Mouse (Mus musculus): ENCODE measurements at regions not wholly inside any gene's neighbourhood (a gene's known extent, or its start where the extent isn't known, plus 50 kb on each side); places are given as distances from the start of the nearest gene placed in this dataset.

GRCm38 (mm10) chr14:76887201-76887600 is 149.4 kb upstream of the Ccdc122 start:
- no peak overlapping the region for H3K4me2 ChIP-seq (ENCODE audit: low read depth, low read length)
- H3K4me1 ChIP-seq (ENCODE audit: control insufficient read depth, insufficient read depth) = peaks cover 16% of the 10 kb centered on the region; the same call in 1 of the 2 replicates
- no peaks in the 10 kb centered on the region for H3K27me3 ChIP-seq (ENCODE audit: control insufficient read depth, insufficient read depth, low read length)
- H3K9me3 ChIP-seq (replicated peaks; ENCODE audit: control insufficient read depth, low read length) = no peaks in the 10 kb centered on the region
- H3K9ac ChIP-seq (replicated peaks; ENCODE audit: low read depth, low read length) = no peak overlapping the region
- WGBS = 37% methylated on average over 3 of the region's 3 CpGs
- no peak overlapping the region for H3K4me3 ChIP-seq (ENCODE audit: low read depth, low read length)
- no peak overlapping the region for H3K27ac ChIP-seq (ENCODE audit: low read depth)
- ATAC-seq (ENCODE audit: insufficient read depth, low read depth) (no peak), DNase-seq (ENCODE audit: low spot score) (no peak)
- H3K36me3 ChIP-seq (replicated peaks; ENCODE audit: control insufficient read depth, insufficient read depth, low read length) = no peaks in the 10 kb centered on the region
- TF ChIP-seq EP300 (IDR thresholded peaks at IDR 0.05; ENCODE audit: low read depth) = no peak

GRCm38 (mm10) chr14:76883231-76883651 is 153.3 kb upstream of the Ccdc122 start:
- DNase-seq (ENCODE audit: low spot score) (peak; percentile 13), ATAC-seq (ENCODE audit: insufficient read depth, low read depth) (peak; percentile 66)
- peaks cover 18% of the 10 kb centered on the region; the same call in 1 of the 2 replicates for H3K4me1 ChIP-seq (ENCODE audit: control insufficient read depth, insufficient read depth)
- no peaks in the 10 kb centered on the region for H3K9me3 ChIP-seq (replicated peaks; ENCODE audit: control insufficient read depth, low read length)
- 41% methylated on average over 3 of the region's 3 CpGs for WGBS
- H3K4me3 ChIP-seq (ENCODE audit: low read depth, low read length) = no peak overlapping the region
- H3K4me2 ChIP-seq (ENCODE audit: low read depth, low read length) = no peak overlapping the region
- no peaks in the 10 kb centered on the region for H3K36me3 ChIP-seq (replicated peaks; ENCODE audit: control insufficient read depth, insufficient read depth, low read length)
- peak overlapping the region; percentile 57; the same call in 1 of the 2 replicates for H3K27ac ChIP-seq (ENCODE audit: low read depth)
- no peak for TF ChIP-seq EP300 (IDR thresholded peaks at IDR 0.05; ENCODE audit: low read depth)
- TF ChIP-seq CTCF (IDR thresholded peaks at IDR 0.05; ENCODE audit: low read depth) = no peak
- no peak overlapping the region for H3K9ac ChIP-seq (replicated peaks; ENCODE audit: low read depth, low read length)
- no peaks in the 10 kb centered on the region for H3K27me3 ChIP-seq (ENCODE audit: control insufficient read depth, insufficient read depth, low read length)

GRCm38 (mm10) chr14:76882711-76883171 is 153.8 kb upstream of the Ccdc122 start:
- no peak overlapping the region for H3K9ac ChIP-seq (replicated peaks; ENCODE audit: low read depth, low read length)
- DNase-seq (ENCODE audit: low spot score) = peak; percentile 43
- H3K4me1 ChIP-seq (ENCODE audit: control insufficient read depth, insufficient read depth) = peaks cover 18% of the 10 kb centered on the region; the same call in 1 of the 2 replicates
- H3K4me2 ChIP-seq (ENCODE audit: low read depth, low read length) = no peak overlapping the region
- no peaks in the 10 kb centered on the region for H3K36me3 ChIP-seq (replicated peaks; ENCODE audit: control insufficient read depth, insufficient read depth, low read length)
- peak overlapping the region; percentile 57 for H3K27ac ChIP-seq (ENCODE audit: low read depth)
- H3K27me3 ChIP-seq (ENCODE audit: control insufficient read depth, insufficient read depth, low read length) = no peaks in the 10 kb centered on the region
- H3K9me3 ChIP-seq (replicated peaks; ENCODE audit: control insufficient read depth, low read length) = no peaks in the 10 kb centered on the region
- 11% methylated on average over 5 of the region's 5 CpGs for WGBS
- TF ChIP-seq EP300 (IDR thresholded peaks at IDR 0.05; ENCODE audit: low read depth) = no peak
- ATAC-seq (ENCODE audit: insufficient read depth, low read depth) = peak; percentile 79; the same call in 1 of the 2 replicates
- H3K4me3 ChIP-seq (ENCODE audit: low read depth, low read length) = no peak overlapping the region

GRCm38 (mm10) chr14:76880851-76881250 is 155.7 kb upstream of the Ccdc122 start:
- 82% methylated on average over 3 of the region's 3 CpGs for WGBS
- no peak for ATAC-seq (ENCODE audit: insufficient read depth, low read depth)
- no peaks in the 10 kb centered on the region for H3K27me3 ChIP-seq (ENCODE audit: control insufficient read depth, insufficient read depth, low read length)
- peaks cover 27% of the 10 kb centered on the region; the same call in 1 of the 2 replicates for H3K4me1 ChIP-seq (ENCODE audit: control insufficient read depth, insufficient read depth)
- no peak overlapping the region for H3K27ac ChIP-seq (ENCODE audit: low read depth)
- no peak overlapping the region for H3K4me3 ChIP-seq (ENCODE audit: low read depth, low read length)
- no peaks in the 10 kb centered on the region for H3K9me3 ChIP-seq (replicated peaks; ENCODE audit: control insufficient read depth, low read length)
- no peaks in the 10 kb centered on the region for H3K36me3 ChIP-seq (replicated peaks; ENCODE audit: control insufficient read depth, insufficient read depth, low read length)
- no peak overlapping the region for H3K4me2 ChIP-seq (ENCODE audit: low read depth, low read length)
- no peak overlapping the region for H3K9ac ChIP-seq (replicated peaks; ENCODE audit: low read depth, low read length)
- TF ChIP-seq CTCF (IDR thresholded peaks at IDR 0.05; ENCODE audit: low read depth) = no peak
- TF ChIP-seq EP300 (IDR thresholded peaks at IDR 0.05; ENCODE audit: low read depth) = no peak
- no peak for DNase-seq (ENCODE audit: low spot score)

GRCm38 (mm10) chr14:76877306-76877705 is 159.3 kb upstream of the Ccdc122 start:
- Histone ChIP-seq H3K9ac (replicated peaks; ENCODE audit: low read depth, low read length) (no peak overlapping the region), H3K27ac (ENCODE audit: low read depth) (no peak overlapping the region), H3K4me3 (ENCODE audit: low read depth, low read length) (no peak overlapping the region), H3K27me3 (ENCODE audit: control insufficient read depth, insufficient read depth, low read length) (no peaks in the 10 kb centered on the region), H3K4me2 (ENCODE audit: low read depth, low read length) (no peak overlapping the region), H3K36me3 (replicated peaks; ENCODE audit: control insufficient read depth, insufficient read depth, low read length) (no peaks in the 10 kb centered on the region), H3K4me1 (ENCODE audit: control insufficient read depth, insufficient read depth) (peaks cover 26% of the 10 kb centered on the region; the same call in 1 of the 2 replicates), H3K9me3 (replicated peaks; ENCODE audit: control insufficient read depth, low read length) (no peaks in the 10 kb centered on the region)
- ATAC-seq (ENCODE audit: insufficient read depth, low read depth) (no peak), DNase-seq (ENCODE audit: low spot score) (no peak)
- TF ChIP-seq CTCF (IDR thresholded peaks at IDR 0.05; ENCODE audit: low read depth) = no peak
- TF ChIP-seq EP300 (IDR thresholded peaks at IDR 0.05; ENCODE audit: low read depth) = no peak
- 16% methylated on average over 5 of the region's 5 CpGs for WGBS

- Histone ChIP-seq H3K9me3 (replicated peaks; ENCODE audit: control insufficient read depth, low read length) (no peaks in the 10 kb centered on the region), H3K27ac (ENCODE audit: low read depth) (no peak overlapping the region), H3K4me2 (ENCODE audit: low read depth, low read length) (no peak overlapping the region), H3K4me1 (ENCODE audit: control insufficient read depth, insufficient read depth) (peaks cover 22% of the 10 kb centered on the region; the same call in 1 of the 2 replicates), H3K4me3 (ENCODE audit: low read depth, low read length) (no peak overlapping the region), H3K36me3 (replicated peaks; ENCODE audit: control insufficient read depth, insufficient read depth, low read length) (no peaks in the 10 kb centered on the region), H3K9ac (replicated peaks; ENCODE audit: low read depth, low read length) (no peak overlapping the region), H3K27me3 (ENCODE audit: control insufficient read depth, insufficient read depth, low read length) (no peaks in the 10 kb centered on the region)
- 48% methylated on average over 7 of the region's 7 CpGs for WGBS
- ATAC-seq (ENCODE audit: insufficient read depth, low read depth) = no peak
- TF ChIP-seq CTCF (IDR thresholded peaks at IDR 0.05; ENCODE audit: low read depth) (peak; percentile 84), EP300 (IDR thresholded peaks at IDR 0.05; ENCODE audit: low read depth) (no peak)
- peak; percentile 70 for DNase-seq (ENCODE audit: low spot score)
These were observed 160.6 kb upstream of the Ccdc122 start for GRCm38 (mm10) chr14:76876015-76876414.
